Mouse (Mus musculus): ENCODE measurements around the gene Prrx1. TPM values are rescaled to one million over a fixed set of nuclear protein-coding genes. Genes with fewer than 3 reads are reported as not detected.

The Prrx1 gene
- polyA plus RNA-seq, 1 experiment, result 0.76 TPM

DNA sequence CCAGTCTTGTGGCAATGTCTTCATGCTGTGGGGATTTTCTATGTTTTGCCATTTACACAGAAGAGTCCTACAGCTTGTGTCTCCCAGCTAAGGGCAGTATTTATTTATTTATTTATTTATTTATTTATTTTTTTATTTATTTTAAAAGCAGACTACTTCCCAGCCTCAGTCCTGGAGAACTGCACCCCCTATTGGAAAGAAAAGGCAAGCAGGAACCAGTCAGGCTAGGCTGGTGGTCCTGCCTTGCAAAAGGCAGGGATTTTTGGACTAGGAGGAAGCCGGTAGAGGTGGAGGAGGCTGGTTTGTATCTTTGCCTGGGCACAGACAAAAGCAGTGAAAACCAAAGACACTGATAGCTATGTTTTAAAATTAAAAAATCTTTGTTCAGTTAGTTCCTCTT lies 7.6 kb downstream of the Prrx1 start:
- no peak overlapping the region for H3K4me3 ChIP-seq (ENCODE audit: low read depth, low read length)
- TF ChIP-seq CTCF (IDR thresholded peaks at IDR 0.05; ENCODE audit: extremely low read depth, insufficient read length, insufficient replicate concordance, low read depth, low read length) (no peak), POLR2A (IDR thresholded peaks at IDR 0.05; ENCODE audit: low read depth, low read length) (no peak)
- WGBS, result 66% methylated on average over 1 of the region's 1 CpGs
- no peak overlapping the region for H3K27ac ChIP-seq (ENCODE audit: insufficient read depth, low read depth, low read length)
- H3K4me1 ChIP-seq (ENCODE audit: control insufficient read depth, insufficient read depth, insufficient read length, low read length), result no peaks in the 10 kb centered on the region; the same call in 1 of the 2 replicates
- no peaks in the 10 kb centered on the region for H3K36me3 ChIP-seq (ENCODE audit: control insufficient read depth, insufficient read depth, low read length)
- peaks cover 28% of the 10 kb centered on the region for H3K27me3 ChIP-seq (ENCODE audit: control insufficient read depth, insufficient read depth, low read length)

DNA sequence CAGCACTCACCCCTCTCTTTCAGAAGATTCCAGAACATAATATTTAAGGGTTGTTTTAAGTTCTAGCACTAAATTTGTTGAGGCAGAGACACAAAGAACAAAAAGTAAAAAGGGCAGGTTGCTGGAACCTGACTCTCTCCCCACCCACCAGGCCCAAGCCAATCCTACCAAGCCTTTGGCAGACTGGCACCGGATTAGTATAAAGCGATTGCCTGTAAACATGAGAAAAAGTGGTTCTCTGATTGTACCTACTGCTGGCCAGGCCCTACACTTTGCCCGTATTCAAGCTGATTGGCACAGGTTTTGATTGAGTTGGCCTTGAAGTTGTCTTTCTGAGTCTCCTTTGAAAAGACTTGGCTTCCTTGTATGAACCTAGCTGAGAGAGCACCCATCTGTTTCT lies 8.7 kb downstream of the Prrx1 start:
- H3K4me1 ChIP-seq (ENCODE audit: control insufficient read depth, insufficient read depth, insufficient read length, low read length), result no peaks in the 10 kb centered on the region; the same call in 1 of the 2 replicates
- no peak overlapping the region for H3K4me3 ChIP-seq (ENCODE audit: low read depth, low read length)
- no peak overlapping the region for H3K27ac ChIP-seq (ENCODE audit: insufficient read depth, low read depth, low read length)
- TF ChIP-seq POLR2A (IDR thresholded peaks at IDR 0.05; ENCODE audit: low read depth, low read length), result no peak
- TF ChIP-seq CTCF (IDR thresholded peaks at IDR 0.05; ENCODE audit: extremely low read depth, insufficient read length, insufficient replicate concordance, low read depth, low read length), result no peak
- peaks cover 19% of the 10 kb centered on the region for H3K27me3 ChIP-seq (ENCODE audit: control insufficient read depth, insufficient read depth, low read length)
- 80% methylated on average over 3 of the region's 3 CpGs for WGBS
- no peaks in the 10 kb centered on the region for H3K36me3 ChIP-seq (ENCODE audit: control insufficient read depth, insufficient read depth, low read length)

DNA sequence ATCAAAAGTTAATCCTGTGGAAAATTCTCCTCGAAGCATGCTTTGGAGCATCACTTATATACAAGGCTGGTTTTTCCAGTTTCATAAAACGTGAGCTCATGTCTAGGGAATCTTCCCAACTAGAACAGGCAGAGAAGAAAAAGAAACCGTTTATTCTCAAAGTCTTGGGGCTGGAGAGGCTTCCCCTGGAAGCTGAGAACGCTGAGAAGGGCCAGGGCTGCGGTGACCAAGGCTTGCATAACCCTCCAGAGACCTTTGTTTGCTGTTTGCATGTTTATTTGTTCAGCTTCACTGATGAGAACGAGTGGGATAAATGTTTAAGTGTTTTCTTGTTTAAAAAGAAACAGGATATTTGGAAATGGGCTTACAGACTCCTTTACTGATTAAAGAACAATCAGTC lies 11.2 kb downstream of the Prrx1 start:
- Histone ChIP-seq H3K27me3 (ENCODE audit: control insufficient read depth, insufficient read depth, low read length) (peaks cover 2% of the 10 kb centered on the region), H3K27ac (ENCODE audit: insufficient read depth, low read depth, low read length) (no peak overlapping the region), H3K36me3 (ENCODE audit: control insufficient read depth, insufficient read depth, low read length) (no peaks in the 10 kb centered on the region), H3K4me1 (ENCODE audit: control insufficient read depth, insufficient read depth, insufficient read length, low read length) (no peaks in the 10 kb centered on the region), H3K4me3 (ENCODE audit: low read depth, low read length) (no peak overlapping the region)
- WGBS, result 25% methylated on average over 6 of the region's 6 CpGs
- TF ChIP-seq POLR2A (IDR thresholded peaks at IDR 0.05; ENCODE audit: low read depth, low read length) (no peak), CTCF (IDR thresholded peaks at IDR 0.05; ENCODE audit: extremely low read depth, insufficient read length, insufficient replicate concordance, low read depth, low read length) (no peak)

DNA sequence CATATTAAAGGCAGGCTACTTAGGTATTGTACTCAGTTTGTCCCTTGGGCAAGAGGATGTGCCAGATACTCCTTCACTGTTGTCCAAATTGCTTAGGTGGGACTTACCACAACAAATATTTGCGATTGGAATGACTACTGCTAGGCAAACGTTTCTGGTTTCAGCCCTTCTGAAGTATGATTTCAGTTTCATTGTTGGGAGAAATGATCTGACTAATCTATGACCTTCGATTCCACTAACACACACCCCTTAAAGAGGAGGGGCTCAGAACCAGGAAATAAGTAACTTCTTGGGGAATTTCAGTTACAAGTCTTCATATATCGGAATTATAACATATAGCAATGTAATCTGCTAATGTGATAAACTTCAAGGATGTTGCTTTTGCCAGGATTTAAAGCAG lies 20.4 kb downstream of the Prrx1 start:
- Histone ChIP-seq H3K27ac (ENCODE audit: insufficient read depth, low read depth, low read length) (peak overlapping the region; percentile 83), H3K4me1 (ENCODE audit: control insufficient read depth, insufficient read depth, insufficient read length, low read length) (peaks cover 20% of the 10 kb centered on the region; the same call in 1 of the 2 replicates), H3K4me3 (ENCODE audit: low read depth, low read length) (no peak overlapping the region), H3K36me3 (ENCODE audit: control insufficient read depth, insufficient read depth, low read length) (no peaks in the 10 kb centered on the region), H3K27me3 (ENCODE audit: control insufficient read depth, insufficient read depth, low read length) (no peaks in the 10 kb centered on the region)
- TF ChIP-seq POLR2A (IDR thresholded peaks at IDR 0.05; ENCODE audit: low read depth, low read length) (no peak), CTCF (IDR thresholded peaks at IDR 0.05; ENCODE audit: extremely low read depth, insufficient read length, insufficient replicate concordance, low read depth, low read length) (no peak)
- WGBS, result 20% methylated on average over 4 of the region's 4 CpGs

DNA sequence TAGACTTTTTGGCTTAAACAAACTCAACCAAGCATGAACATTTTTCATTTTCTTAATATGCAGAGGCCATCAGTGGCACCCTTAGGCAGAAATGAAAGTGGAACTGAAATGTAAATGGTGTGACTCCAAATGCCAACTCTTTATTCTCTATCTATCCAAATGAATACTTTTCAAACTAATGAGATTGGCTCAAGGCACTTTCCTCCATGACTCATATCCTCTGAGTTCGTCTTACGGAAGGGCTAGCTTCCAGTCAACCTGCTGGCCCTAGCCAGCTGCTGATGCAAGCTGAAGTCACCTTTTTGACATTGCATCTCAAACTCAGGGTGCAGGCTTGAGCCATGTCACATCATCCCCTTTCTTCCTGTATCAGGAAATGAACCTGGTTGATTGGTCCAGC lies 21.6 kb downstream of the Prrx1 start:
- TF ChIP-seq CTCF (IDR thresholded peaks at IDR 0.05; ENCODE audit: extremely low read depth, insufficient read length, insufficient replicate concordance, low read depth, low read length) (no peak), POLR2A (IDR thresholded peaks at IDR 0.05; ENCODE audit: low read depth, low read length) (no peak)
- Histone ChIP-seq H3K4me1 (ENCODE audit: control insufficient read depth, insufficient read depth, insufficient read length, low read length) (peaks cover 23% of the 10 kb centered on the region; the same call in 1 of the 2 replicates), H3K36me3 (ENCODE audit: control insufficient read depth, insufficient read depth, low read length) (no peaks in the 10 kb centered on the region), H3K4me3 (ENCODE audit: low read depth, low read length) (no peak overlapping the region), H3K27me3 (ENCODE audit: control insufficient read depth, insufficient read depth, low read length) (no peaks in the 10 kb centered on the region), H3K27ac (ENCODE audit: insufficient read depth, low read depth, low read length) (peak overlapping the region; percentile 41)
- 26% methylated on average over 2 of the region's 2 CpGs for WGBS

DNA sequence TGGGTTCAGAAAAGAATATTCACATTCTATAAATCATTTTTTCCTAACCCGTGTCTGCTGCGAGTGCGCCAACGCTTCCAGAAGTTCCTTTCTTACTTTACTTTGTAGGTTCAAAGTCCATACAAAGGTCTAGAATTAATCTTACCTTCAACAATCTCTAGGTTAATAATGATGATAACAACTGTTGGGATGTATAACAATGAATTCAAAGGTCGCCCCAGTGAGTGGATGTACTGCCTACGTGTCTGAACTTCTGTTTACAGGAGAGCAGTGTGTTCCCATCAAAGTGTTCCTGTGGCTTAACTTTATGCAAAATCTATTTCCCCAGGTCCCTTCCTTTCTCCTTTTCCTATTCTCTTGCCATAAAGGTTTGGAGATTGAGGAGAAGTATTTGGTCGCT lies 24.4 kb downstream of the Prrx1 start:
- Histone ChIP-seq H3K4me1 (ENCODE audit: control insufficient read depth, insufficient read depth, insufficient read length, low read length) (peaks cover 23% of the 10 kb centered on the region; the same call in 1 of the 2 replicates), H3K36me3 (ENCODE audit: control insufficient read depth, insufficient read depth, low read length) (peaks cover 1% of the 10 kb centered on the region; the same call in 1 of the 2 replicates), H3K27me3 (ENCODE audit: control insufficient read depth, insufficient read depth, low read length) (no peaks in the 10 kb centered on the region), H3K27ac (ENCODE audit: insufficient read depth, low read depth, low read length) (peak overlapping the region; percentile 95), H3K4me3 (ENCODE audit: low read depth, low read length) (no peak overlapping the region)
- 31% methylated on average over 7 of the region's 7 CpGs for WGBS
- TF ChIP-seq POLR2A (IDR thresholded peaks at IDR 0.05; ENCODE audit: low read depth, low read length) (no peak), CTCF (IDR thresholded peaks at IDR 0.05; ENCODE audit: extremely low read depth, insufficient read length, insufficient replicate concordance, low read depth, low read length) (no peak)

DNA sequence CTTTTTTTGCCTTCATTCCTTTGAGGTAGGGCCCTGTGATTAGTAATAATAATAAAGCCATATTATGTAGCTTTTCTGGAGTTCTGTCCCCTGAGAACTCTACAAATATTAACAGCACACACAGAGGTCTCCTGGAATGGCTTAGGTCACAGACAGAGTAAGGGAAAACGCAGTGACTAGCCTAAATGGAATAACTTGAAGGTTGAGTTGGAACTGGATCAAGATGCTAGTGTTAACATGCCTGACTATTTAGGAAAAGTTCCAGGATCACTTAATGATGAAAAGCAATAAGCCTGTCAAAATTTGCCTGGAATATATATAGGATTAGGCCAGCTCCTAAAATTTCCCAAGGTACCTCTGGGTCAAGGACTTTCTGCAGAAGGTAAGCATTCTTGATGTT lies 28.0 kb downstream of the Prrx1 start:
- peaks cover 1% of the 10 kb centered on the region; the same call in 1 of the 2 replicates for H3K36me3 ChIP-seq (ENCODE audit: control insufficient read depth, insufficient read depth, low read length)
- 87% methylated on average over 1 of the region's 1 CpGs for WGBS
- H3K4me3 ChIP-seq (ENCODE audit: low read depth, low read length), result no peak overlapping the region
- H3K4me1 ChIP-seq (ENCODE audit: control insufficient read depth, insufficient read depth, insufficient read length, low read length), result peaks cover 8% of the 10 kb centered on the region; the same call in 1 of the 2 replicates
- H3K27ac ChIP-seq (ENCODE audit: insufficient read depth, low read depth, low read length), result no peak overlapping the region
- H3K27me3 ChIP-seq (ENCODE audit: control insufficient read depth, insufficient read depth, low read length), result no peaks in the 10 kb centered on the region
- TF ChIP-seq POLR2A (IDR thresholded peaks at IDR 0.05; ENCODE audit: low read depth, low read length), result no peak

Data from small intestine, adult 2 months (tissue).